Mouse (Mus musculus): ENCODE data around the gene Trim9.

DNA sequence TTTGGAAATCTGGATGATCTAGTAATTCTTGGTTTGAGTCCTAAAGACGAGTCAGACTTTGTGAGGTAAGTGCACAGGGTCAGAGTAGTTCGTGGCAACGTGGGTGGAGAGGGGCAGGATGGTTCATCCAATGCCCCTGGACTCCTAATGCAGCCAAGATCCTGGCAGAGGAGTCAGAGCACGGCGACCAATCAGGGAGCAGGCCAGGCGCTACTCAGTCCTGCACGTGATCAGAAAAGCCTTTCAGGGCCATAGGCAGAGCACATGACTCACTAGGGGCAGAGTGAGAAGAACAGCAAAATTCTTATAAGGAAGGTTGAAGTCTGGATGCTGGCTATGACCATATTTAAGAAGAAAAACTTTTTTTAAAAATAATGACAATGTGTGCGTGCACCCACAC is 143.0 kb downstream of the Trim9 start:
- no peak for TF ChIP-seq CTCF (conservative IDR thresholded peaks at IDR 0.05; ENCODE audit: insufficient read depth, insufficient read length, low read depth, low read length)
- TF ChIP-seq POLR2A (IDR thresholded peaks at IDR 0.05; ENCODE audit: low read depth, low read length), result no peak

Data from kidney, adult 2 months (tissue).